Mouse (Mus musculus) liver, embryonic 12.5 days (tissue): Measurements from ENCODE around the gene Hacd2. TPM values are rescaled to one million over a fixed set of nuclear protein-coding genes. Genes with fewer than 3 reads are reported as not detected.

Experiments
- ATAC-seq: fragments of 200-750 bp; cut with Nextera tagmentation; 2 replicates; pipeline ENCODE4 v1.8.0; 2017; ENCODE audit warnings: moderate number of reproducible peaks, mild to moderate bottlenecking, moderate library complexity
- H3K27ac ChIP-seq: fragments of 300-500 bp; sonication (generic); 2 replicates; pipeline ENCODE4 v1.5.1; 2016; ENCODE audit warnings: mild to moderate bottlenecking
- H3K27me3 ChIP-seq: fragments of 300-500 bp; sonication (generic); replicated peaks from 2 replicates; pipeline ENCODE4 v1.6.1; 2016; ENCODE audit warnings: mild to moderate bottlenecking, moderate library complexity
- H3K36me3 ChIP-seq: fragments of 300-500 bp; sonication (generic); 2 replicates; pipeline ENCODE4 v1.6.1; 2016; ENCODE audit warnings: mild to moderate bottlenecking, moderate library complexity
- H3K4me1 ChIP-seq: fragments of 300-500 bp; sonication (generic); 2 replicates; pipeline ENCODE4 v1.6.1; 2016
- H3K4me2 ChIP-seq: fragments of 300-500 bp; sonication (generic); 2 replicates; pipeline ENCODE4 v1.6.1; 2016; ENCODE audit warnings: mild to moderate bottlenecking, moderate library complexity
- H3K4me3 ChIP-seq: fragments of 300-500 bp; sonication (generic); 2 replicates; pipeline ENCODE4 v1.5.1; 2016; ENCODE audit warnings: mild to moderate bottlenecking, moderate library complexity
- H3K9ac ChIP-seq: fragments of 300-500 bp; sonication (generic); 2 replicates; pipeline ENCODE4 v1.6.1; 2016; ENCODE audit warnings: mild to moderate bottlenecking, moderate library complexity
- H3K9me3 ChIP-seq: fragments of 300-500 bp; sonication (generic); replicated peaks from 2 replicates; pipeline ENCODE4 v1.6.1; 2016; ENCODE audit warnings: mild to moderate bottlenecking, moderate library complexity
- WGBS: fragments of 180-500 bp; shearing (Covaris S2); methylation state at CpG from one replicate; pipeline ENCODE4 v1.1.7; 2016; ENCODE audit not compliant: insufficient replicate concordance; 5-methylcytosine and 5-hydroxymethylcytosine counted together
- polyA plus RNA-seq: library from polyadenylated mRNA; unstranded; fragments of >200 nt; fragmentation: Nextera tagmentation; extraction: Ambion mirVana; gene quantifications from 2 replicates; pipeline ENCODE4 v1.2.1, GENCODE M21; 2016

Hacd2 gene
- polyA plus RNA-seq, 1 experiment from 2014 or later, result 82.9 TPM

DNA sequence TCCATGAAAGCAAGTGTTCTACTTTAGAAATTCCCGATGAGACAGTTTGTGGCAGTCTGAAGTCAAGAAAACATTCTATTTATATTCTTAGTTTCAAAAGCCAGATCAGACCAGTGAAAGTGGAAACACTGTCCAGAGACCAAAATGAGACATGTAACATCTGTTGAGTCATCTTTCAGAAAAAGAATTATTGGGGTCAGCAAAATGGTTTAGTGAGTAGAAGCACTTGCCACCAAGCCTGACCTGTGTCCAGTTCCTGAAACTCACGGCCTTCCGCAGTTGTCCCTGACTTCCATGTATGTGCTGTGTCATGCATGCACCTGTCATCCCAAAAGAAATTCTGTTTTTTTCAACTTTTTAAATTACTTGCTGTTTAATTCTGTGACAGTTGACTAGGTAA lies 34.6 kb downstream of the Hacd2 start:
- H3K4me2 ChIP-seq, result no peak overlapping the region
- WGBS, result 79% methylated on average over 3 of the region's 3 CpGs
- H3K9me3 ChIP-seq, result no peaks in the 10 kb centered on the region
- peaks cover 11% of the 10 kb centered on the region; the same call in 1 of the 2 replicates for H3K36me3 ChIP-seq
- H3K4me1 ChIP-seq, result peaks cover 46% of the 10 kb centered on the region
- ATAC-seq, result no peak
- H3K4me3 ChIP-seq, result no peak overlapping the region
- H3K27me3 ChIP-seq, result no peaks in the 10 kb centered on the region
- H3K9ac ChIP-seq, result no peak overlapping the region
- H3K27ac ChIP-seq, result no peak overlapping the region

GRCm38 (mm10) chr16:35061017-35061416 lies 38.8 kb downstream of the Hacd2 start:
- no peaks in the 10 kb centered on the region for H3K9me3 ChIP-seq
- H3K4me3 ChIP-seq, result no peak overlapping the region
- H3K27ac ChIP-seq, result no peak overlapping the region
- no peak for ATAC-seq
- peaks cover 16% of the 10 kb centered on the region; the same call in 1 of the 2 replicates for H3K36me3 ChIP-seq
- H3K9ac ChIP-seq, result no peak overlapping the region
- H3K4me1 ChIP-seq, result peaks cover 6% of the 10 kb centered on the region
- WGBS, result 52% methylated on average over 2 of the region's 2 CpGs
- H3K27me3 ChIP-seq, result no peaks in the 10 kb centered on the region
- no peak overlapping the region for H3K4me2 ChIP-seq

DNA sequence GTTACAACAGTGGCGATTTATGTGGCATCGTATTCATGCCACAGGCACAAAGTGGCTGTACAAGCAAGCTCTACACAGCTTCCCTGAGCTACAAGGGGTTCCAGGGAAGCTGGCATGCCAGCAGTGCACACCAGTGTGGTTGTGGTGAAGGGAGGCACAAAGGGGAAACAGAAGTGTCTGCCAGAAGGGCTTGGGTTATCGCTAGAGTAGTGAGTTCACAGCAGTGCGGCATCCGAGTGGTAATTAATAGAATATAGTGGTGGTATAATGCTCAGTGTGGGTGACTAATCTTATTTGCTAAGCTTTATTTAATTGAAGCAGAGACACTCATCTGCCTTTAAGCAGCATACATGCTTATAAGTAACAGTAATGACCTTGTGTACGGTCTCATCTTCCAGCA lies 43.5 kb downstream of the Hacd2 start:
- Histone ChIP-seq H3K9me3 (no peaks in the 10 kb centered on the region), H3K27ac (no peak overlapping the region), H3K4me2 (no peak overlapping the region), H3K4me3 (no peak overlapping the region), H3K4me1 (no peaks in the 10 kb centered on the region), H3K36me3 (peaks cover 11% of the 10 kb centered on the region; the same call in 1 of the 2 replicates), H3K27me3 (no peaks in the 10 kb centered on the region), H3K9ac (no peak overlapping the region)
- WGBS, result 86% methylated on average over 6 of the region's 6 CpGs
- no peak for ATAC-seq

- Histone ChIP-seq H3K9me3 (no peaks in the 10 kb centered on the region), H3K27ac (no peak overlapping the region), H3K4me1 (no peaks in the 10 kb centered on the region), H3K4me2 (no peak overlapping the region), H3K27me3 (no peaks in the 10 kb centered on the region), H3K4me3 (no peak overlapping the region), H3K36me3 (peaks cover 9% of the 10 kb centered on the region; the same call in 1 of the 2 replicates), H3K9ac (no peak overlapping the region)
- ATAC-seq, result no peak
- WGBS, result 88% methylated on average over 8 of the region's 8 CpGs
Measured at GRCm38 (mm10) chr16:35067095-35067494, 44.9 kb downstream of the Hacd2 start.

GRCm38 (mm10) chr16:35067631-35068030 lies 45.4 kb downstream of the Hacd2 start:
- H3K4me2 ChIP-seq, result no peak overlapping the region
- H3K27ac ChIP-seq, result no peak overlapping the region
- no peaks in the 10 kb centered on the region for H3K27me3 ChIP-seq
- peaks cover 4% of the 10 kb centered on the region; the same call in 1 of the 2 replicates for H3K36me3 ChIP-seq
- H3K4me3 ChIP-seq, result no peak overlapping the region
- no peaks in the 10 kb centered on the region for H3K4me1 ChIP-seq
- no peaks in the 10 kb centered on the region for H3K9me3 ChIP-seq
- H3K9ac ChIP-seq, result no peak overlapping the region
- WGBS, result 83% methylated on average over 3 of the region's 3 CpGs
- no peak for ATAC-seq

DNA sequence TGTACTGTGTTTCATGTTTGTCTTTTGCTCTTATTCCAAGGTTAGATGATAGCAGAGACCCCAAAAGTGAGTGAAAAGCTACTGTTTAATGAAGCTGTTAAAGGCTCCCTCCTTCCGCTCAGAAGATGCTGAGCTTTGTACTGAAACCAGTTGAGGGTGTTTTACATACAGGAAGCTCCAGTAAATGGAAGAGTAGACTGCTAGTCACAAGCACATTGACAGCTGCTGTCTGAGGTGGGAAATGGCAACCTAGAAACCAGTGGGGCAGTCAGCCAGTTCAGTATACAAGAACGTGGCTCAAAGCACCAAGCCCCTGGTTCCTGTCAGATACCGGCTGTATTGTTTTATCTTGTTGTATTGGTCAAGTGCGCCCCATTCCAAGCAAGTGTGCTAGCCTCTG lies 46.7 kb downstream of the Hacd2 start:
- H3K4me1 ChIP-seq, result no peaks in the 10 kb centered on the region
- H3K36me3 ChIP-seq, result no peaks in the 10 kb centered on the region
- no peaks in the 10 kb centered on the region for H3K27me3 ChIP-seq
- no peak overlapping the region for H3K27ac ChIP-seq
- 72% methylated on average over 4 of the region's 4 CpGs for WGBS
- ATAC-seq, result no peak
- no peak overlapping the region for H3K4me2 ChIP-seq
- H3K9me3 ChIP-seq, result no peaks in the 10 kb centered on the region
- no peak overlapping the region for H3K4me3 ChIP-seq
- no peak overlapping the region for H3K9ac ChIP-seq

DNA sequence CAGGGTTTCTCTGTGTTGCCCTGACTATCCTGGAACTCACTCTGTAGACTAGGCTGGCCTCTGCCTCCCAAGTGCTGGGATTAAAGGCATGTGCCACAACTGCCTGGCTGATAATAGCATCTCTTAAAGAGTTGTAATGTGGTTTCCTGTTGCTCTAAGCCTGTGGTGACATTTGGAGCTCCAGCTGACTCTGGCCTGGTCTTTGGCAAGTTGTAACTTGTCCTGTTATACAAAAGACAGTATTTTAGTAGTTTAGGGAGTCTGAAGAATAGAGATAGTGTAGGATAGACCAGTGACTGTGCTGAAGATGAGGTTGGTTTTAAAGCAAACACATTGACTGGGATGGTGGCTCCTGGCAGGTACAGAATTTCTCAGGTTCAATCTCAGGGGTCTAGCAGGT lies 52.2 kb downstream of the Hacd2 start:
- no peaks in the 10 kb centered on the region for H3K4me1 ChIP-seq
- no peak overlapping the region for H3K9ac ChIP-seq
- H3K27me3 ChIP-seq, result no peaks in the 10 kb centered on the region
- H3K4me2 ChIP-seq, result no peak overlapping the region
- H3K36me3 ChIP-seq, result peaks cover 21% of the 10 kb centered on the region
- no peak for ATAC-seq
- H3K4me3 ChIP-seq, result no peak overlapping the region
- no peaks in the 10 kb centered on the region for H3K9me3 ChIP-seq
- H3K27ac ChIP-seq, result no peak overlapping the region

- ATAC-seq, result no peak
- Histone ChIP-seq H3K27ac (no peak overlapping the region), H3K4me3 (no peak overlapping the region), H3K27me3 (no peaks in the 10 kb centered on the region), H3K4me2 (no peak overlapping the region), H3K9ac (no peak overlapping the region), H3K36me3 (peaks cover 21% of the 10 kb centered on the region), H3K9me3 (no peaks in the 10 kb centered on the region), H3K4me1 (no peaks in the 10 kb centered on the region)
- WGBS, result 68% methylated on average over 3 of the region's 3 CpGs
Measured at GRCm38 (mm10) chr16:35075643-35076042, 53.4 kb downstream of the Hacd2 start.

GRCm38 (mm10) chr16:35093500-35093899 lies 71.3 kb downstream of the Hacd2 start:
- no peak for ATAC-seq
- Histone ChIP-seq H3K27me3 (no peaks in the 10 kb centered on the region), H3K27ac (no peak overlapping the region), H3K4me2 (no peak overlapping the region), H3K9me3 (no peaks in the 10 kb centered on the region), H3K4me1 (no peaks in the 10 kb centered on the region), H3K36me3 (peaks cover 9% of the 10 kb centered on the region), H3K9ac (no peak overlapping the region), H3K4me3 (no peak overlapping the region)

DNA sequence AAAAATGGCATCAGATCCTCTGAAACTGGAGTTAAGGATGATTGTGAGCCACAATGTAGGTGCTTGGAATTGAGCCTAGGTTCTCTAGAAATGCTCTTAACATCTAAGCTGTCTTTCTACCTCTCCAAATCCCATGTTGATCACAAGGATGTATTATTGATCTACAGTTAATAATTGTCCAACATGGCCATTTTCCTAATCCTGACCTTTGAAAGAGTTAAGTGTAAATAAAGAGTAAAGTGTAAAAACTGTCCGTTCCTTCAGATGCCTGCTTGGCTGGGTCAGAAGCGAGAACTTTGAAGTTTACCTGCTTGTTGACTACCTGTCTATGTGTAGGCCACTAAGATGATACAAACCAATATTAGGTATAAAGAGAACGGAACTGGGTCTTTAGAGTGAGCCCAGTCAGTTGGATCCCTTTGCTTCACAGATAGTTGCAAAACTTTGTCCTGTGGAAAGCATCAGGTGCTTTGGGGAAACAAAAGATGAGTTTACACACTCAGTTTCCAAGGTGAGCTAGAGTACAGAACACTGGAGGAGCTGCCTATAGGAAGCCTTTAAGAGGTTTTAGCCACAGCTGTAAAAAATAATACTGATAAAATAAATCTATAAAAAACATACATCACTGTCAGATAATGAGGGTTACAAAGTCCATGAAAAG lies 75.8 kb downstream of the Hacd2 start:
- 0 out of 2 replicates have a peak, but pooled peaks have one; percentile 30 for ATAC-seq
- H3K4me3 ChIP-seq, result no peak overlapping the region
- H3K9ac ChIP-seq, result no peak overlapping the region
- no peak overlapping the region for H3K4me2 ChIP-seq
- WGBS, result 70% methylated on average over 3 of the region's 3 CpGs
- H3K36me3 ChIP-seq, result peaks cover 30% of the 10 kb centered on the region
- H3K27me3 ChIP-seq, result no peaks in the 10 kb centered on the region
- no peaks in the 10 kb centered on the region for H3K4me1 ChIP-seq
- H3K9me3 ChIP-seq, result no peaks in the 10 kb centered on the region
- no peak overlapping the region for H3K27ac ChIP-seq

GRCm38 (mm10) chr16:35101751-35102420 lies 79.7 kb downstream of the Hacd2 start:
- WGBS, result 87% methylated on average over 12 of the region's 12 CpGs
- H3K27ac ChIP-seq, result no peak overlapping the region
- no peak overlapping the region for H3K4me2 ChIP-seq
- no peaks in the 10 kb centered on the region for H3K27me3 ChIP-seq
- H3K9ac ChIP-seq, result no peak overlapping the region
- no peaks in the 10 kb centered on the region for H3K4me1 ChIP-seq
- no peaks in the 10 kb centered on the region for H3K9me3 ChIP-seq
- no peak overlapping the region for H3K4me3 ChIP-seq
- no peak for ATAC-seq
- H3K36me3 ChIP-seq, result peaks cover 38% of the 10 kb centered on the region

- Histone ChIP-seq H3K4me1 (no peaks in the 10 kb centered on the region), H3K4me3 (no peak overlapping the region), H3K9me3 (no peaks in the 10 kb centered on the region), H3K36me3 (peaks cover 43% of the 10 kb centered on the region), H3K27ac (no peak overlapping the region), H3K4me2 (no peak overlapping the region), H3K9ac (no peak overlapping the region), H3K27me3 (no peaks in the 10 kb centered on the region)
- 58% methylated on average over 7 of the region's 7 CpGs for WGBS
- no peak for ATAC-seq
Measured at GRCm38 (mm10) chr16:35102866-35103620, 80.8 kb downstream of the Hacd2 start.
